Mouse (Mus musculus) A20 (cell line): ENCODE data around the gene Rhbdd2.

Experiments
- DNase-seq: peaks from one replicate; pipeline ENCODE4 v3.0.0-alpha.2; 2011; ENCODE audit warnings: low read depth, low spot score

Rhbdd2 gene

DNA sequence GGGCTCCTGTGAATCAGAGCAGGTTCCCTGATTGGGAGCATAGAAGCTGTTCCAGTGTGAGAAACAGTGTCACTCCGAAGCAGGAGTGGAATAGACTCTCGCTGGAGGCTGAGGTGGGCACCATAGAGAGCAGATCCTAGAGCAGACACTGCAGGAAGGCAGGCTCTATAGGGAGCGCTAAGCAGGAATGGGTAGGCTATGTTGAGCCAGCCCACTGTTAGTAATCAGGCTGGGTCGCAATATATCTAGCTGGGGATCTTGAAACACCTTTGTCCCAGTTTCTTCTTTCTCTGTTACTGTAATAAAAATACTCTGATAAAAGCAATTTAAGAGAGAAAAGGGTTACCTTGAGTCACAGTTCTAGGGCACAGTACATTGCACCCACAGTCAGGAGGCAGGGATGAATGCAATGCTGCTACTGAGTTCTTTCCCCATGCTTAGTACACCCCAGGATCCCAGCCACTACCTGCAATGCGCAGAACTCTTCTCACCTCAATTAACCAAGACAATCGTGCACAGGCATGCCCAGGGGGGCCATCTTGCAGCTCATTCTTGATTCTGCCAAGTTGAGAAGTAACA is 48.6 kb downstream of the Rhbdd2 start:
- DNase-seq, result no peak

DNA sequence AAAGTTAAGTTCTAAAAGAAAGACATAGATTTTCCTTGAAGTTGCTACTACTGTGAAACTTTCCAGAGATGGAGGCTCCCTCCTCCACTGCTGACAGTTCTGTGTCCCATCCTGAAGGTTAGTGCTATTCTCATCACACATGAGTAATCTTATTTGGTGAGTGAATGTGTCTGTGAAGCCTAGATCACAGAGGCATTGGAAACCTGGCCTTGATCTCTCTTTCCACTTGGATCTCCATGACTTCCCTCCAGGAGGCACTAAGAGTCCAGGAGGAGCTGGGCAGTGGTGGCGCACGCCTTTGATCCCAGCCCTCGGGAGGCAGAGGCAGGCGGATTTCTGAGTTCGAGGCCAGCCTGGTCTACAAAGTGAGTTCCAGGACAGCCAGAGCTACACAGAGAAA is 49.6 kb downstream of the Rhbdd2 start:
- no peak for DNase-seq

DNA sequence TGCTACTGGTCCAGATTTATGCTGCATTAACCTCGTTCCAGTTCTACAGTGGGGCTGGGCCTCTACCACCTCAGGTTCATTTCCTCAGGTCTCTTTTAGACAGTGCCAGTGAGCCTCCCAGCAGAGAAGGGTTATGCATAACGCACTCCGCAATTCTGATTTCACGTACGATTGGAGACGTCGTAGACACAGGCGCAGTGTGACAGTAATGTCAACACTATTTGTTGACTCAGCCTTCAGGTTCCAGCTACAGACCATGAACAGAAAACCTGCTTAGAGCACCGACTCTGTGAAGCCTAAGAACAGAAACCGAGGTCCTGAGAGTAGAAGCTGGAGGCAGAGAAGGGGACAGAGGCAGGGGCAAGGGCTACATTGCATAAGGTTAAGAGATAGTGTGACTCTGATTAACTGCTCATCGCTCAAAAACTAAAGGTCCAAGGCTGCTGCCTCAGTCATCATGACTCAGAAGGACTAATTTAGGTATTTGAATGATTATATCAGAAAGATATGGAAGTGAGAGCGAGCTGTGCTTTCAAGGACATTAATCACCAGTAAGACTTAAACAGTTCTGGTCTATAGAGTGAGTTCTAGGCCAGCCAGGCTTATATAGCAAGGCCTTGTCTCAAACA is 50.6 kb downstream of the Rhbdd2 start:
- no peak for DNase-seq

GRCm38 (mm10) chr5:135690401-135690800 is 58.0 kb downstream of the Rhbdd2 start:
- DNase-seq, result no peak

GRCm38 (mm10) chr5:135691266-135691665 is 58.8 kb downstream of the Rhbdd2 start:
- no peak for DNase-seq

- DNase-seq, result no peak
Measured at GRCm38 (mm10) chr5:135693281-135693853, 60.9 kb downstream of the Rhbdd2 start.

DNA sequence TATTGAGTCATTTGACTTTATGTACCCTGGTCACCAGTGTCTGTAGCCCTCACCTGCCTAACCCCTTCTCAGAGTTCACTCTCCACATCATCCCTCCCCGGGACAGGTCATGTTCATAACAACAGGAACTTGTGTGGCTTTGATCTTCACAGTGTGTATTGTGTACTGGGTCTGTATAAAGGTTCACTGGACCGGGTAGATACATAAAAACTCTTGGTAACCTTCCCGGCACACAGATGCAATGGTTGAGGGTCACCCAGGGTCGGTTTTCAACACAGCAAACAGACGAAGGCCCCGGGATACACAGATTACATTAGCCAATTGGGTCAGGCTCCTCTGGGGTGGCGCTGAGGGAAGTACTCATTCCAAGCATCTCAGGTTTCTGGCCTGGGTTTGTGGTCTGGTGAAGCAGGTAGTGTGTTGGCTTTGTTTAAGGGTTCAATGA is 62.9 kb downstream of the Rhbdd2 start:
- DNase-seq, result no peak
